Mouse (Mus musculus) brain, embryonic 14.5 days (tissue): Measurements from ENCODE around the gene Cdc40.

ENCODE experiments used
- CTCF ChIP-seq: fragments of 200-500 bp; IDR thresholded peaks from 2 replicates; pipeline ENCODE4 v1.5.1; 2012; ENCODE audit warnings: inconsistent platforms, mild to moderate bottlenecking, moderate library complexity, borderline replicate concordance; ENCODE audit not compliant: insufficient read depth, insufficient read length; ENCODE audit errors: extremely low read depth
- POLR2A ChIP-seq: fragments of 200-500 bp; IDR thresholded peaks from 2 replicates; pipeline ENCODE4 v1.6.1; 2012; ENCODE audit warnings: mild to moderate bottlenecking, inconsistent platforms, borderline replicate concordance; ENCODE audit not compliant: poor library complexity, insufficient read depth, insufficient read length, severe bottlenecking; ENCODE audit errors: extremely low read depth

DNA sequence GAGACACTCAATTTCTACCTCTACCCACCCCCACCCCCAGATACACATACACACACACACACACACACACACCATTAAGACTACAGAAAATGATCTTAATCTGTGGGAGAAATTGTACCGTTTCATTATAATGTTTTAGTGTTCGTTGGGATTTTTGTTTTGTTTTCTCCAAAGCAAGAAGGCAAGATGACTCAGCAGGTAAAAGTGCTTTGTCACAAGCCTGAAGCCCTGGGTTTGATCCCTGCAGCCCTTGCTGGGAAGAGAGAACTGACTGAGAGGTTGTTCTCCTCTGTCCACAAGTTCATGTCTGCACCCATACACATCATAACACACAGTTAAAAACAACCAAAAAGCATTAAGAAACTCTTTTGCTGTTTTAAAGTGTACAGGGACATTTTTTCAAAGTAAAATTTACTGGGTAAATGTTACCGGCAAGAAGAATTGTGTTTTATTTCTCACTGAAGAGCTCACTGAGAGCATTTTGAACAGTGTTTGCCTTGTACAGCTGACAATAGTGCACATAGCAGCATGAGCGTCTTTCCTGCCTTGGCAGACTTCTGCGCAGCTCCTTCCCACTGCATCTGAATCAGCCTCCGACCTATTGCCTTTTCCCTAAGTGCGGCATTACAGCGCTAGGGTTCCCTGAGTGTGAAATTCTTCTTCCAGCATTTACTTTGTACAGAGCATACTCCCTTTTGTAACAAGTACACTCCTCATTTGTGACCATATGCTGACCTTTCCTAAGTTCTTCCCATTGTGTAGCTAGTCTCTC lies 35.7 kb upstream of the Cdc40 start:
- TF ChIP-seq POLR2A (no peak), CTCF (no peak)
